Mouse (Mus musculus): ENCODE measurements around the gene Syde2. TPM values are rescaled to one million over a fixed set of nuclear protein-coding genes. Genes with fewer than 3 reads are reported as not detected.

The Syde2 gene
- polyA plus RNA-seq, 1 experiment from 2014 or later: 1.7 TPM

DNA sequence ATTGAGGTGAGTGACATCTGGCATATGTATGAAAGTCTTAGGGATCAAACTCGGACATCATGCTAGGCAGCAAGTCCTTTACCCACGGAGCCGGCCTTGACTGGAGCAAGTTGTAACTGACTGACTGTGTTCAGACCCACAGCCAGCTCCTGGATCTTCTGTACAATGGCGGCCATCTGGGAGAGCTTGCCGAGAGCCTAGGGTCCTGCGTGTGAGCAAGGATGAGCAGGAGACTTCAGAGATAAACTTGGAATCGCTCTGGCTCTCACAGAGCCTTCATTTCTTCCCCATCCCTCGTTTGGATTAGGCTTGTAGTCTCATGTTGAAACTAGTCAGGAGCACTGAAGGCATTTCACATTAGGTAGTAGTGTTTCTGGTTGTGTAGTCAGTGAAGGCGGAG is 34.6 kb downstream of the Syde2 start:
- 92% methylated on average over 9 of the region's 9 CpGs for WGBS
- H3K36me3 ChIP-seq (ENCODE audit: insufficient read depth, low read length): peaks cover 8% of the 10 kb centered on the region; the same call in 1 of the 2 replicates
- no peaks in the 10 kb centered on the region for H3K4me1 ChIP-seq (ENCODE audit: insufficient read depth, low read length)
- no peaks in the 10 kb centered on the region for H3K9me3 ChIP-seq (ENCODE audit: low read length)
- H3K27ac ChIP-seq (ENCODE audit: low read length): no peak overlapping the region
- no peak overlapping the region for H3K4me2 ChIP-seq (replicated peaks; ENCODE audit: low read depth, low read length)
- H3K9ac ChIP-seq (replicated peaks; ENCODE audit: low read length): no peak overlapping the region
- no peaks in the 10 kb centered on the region for H3K27me3 ChIP-seq (ENCODE audit: insufficient read depth, low read length)
- no peak overlapping the region for H3K4me3 ChIP-seq (ENCODE audit: low read length)
- no peak for ATAC-seq (ENCODE audit: low FRiP score, low TSS enrichment)

DNA sequence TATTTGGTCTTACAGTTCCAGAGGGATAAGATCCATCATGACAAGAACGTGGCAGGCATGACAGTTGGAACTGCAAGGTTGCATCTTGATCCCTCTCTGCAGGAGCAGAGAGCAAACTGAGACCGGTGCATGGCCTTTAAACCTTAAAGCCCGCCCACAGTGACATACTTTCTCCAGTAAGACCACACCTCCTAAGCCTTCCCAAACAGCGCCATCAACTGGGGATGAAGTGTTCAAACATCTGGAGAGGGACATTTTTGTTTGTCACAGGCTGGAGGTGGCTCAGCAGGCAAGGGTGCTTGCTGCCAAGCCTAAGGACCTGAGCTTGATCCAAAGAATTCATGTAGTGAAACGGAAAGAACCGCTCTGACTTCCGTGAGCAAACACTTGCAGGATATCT is 37.1 kb downstream of the Syde2 start:
- H3K9ac ChIP-seq (replicated peaks; ENCODE audit: low read length): no peak overlapping the region
- no peak overlapping the region for H3K27ac ChIP-seq (ENCODE audit: low read length)
- no peaks in the 10 kb centered on the region for H3K4me1 ChIP-seq (ENCODE audit: insufficient read depth, low read length)
- no peaks in the 10 kb centered on the region for H3K27me3 ChIP-seq (ENCODE audit: insufficient read depth, low read length)
- no peak overlapping the region for H3K4me2 ChIP-seq (replicated peaks; ENCODE audit: low read depth, low read length)
- 90% methylated on average over 7 of the region's 7 CpGs for WGBS
- ATAC-seq (ENCODE audit: low FRiP score, low TSS enrichment): no peak
- H3K36me3 ChIP-seq (ENCODE audit: insufficient read depth, low read length): peaks cover 8% of the 10 kb centered on the region; the same call in 1 of the 2 replicates
- H3K9me3 ChIP-seq (ENCODE audit: low read length): no peaks in the 10 kb centered on the region
- no peak overlapping the region for H3K4me3 ChIP-seq (ENCODE audit: low read length)

DNA sequence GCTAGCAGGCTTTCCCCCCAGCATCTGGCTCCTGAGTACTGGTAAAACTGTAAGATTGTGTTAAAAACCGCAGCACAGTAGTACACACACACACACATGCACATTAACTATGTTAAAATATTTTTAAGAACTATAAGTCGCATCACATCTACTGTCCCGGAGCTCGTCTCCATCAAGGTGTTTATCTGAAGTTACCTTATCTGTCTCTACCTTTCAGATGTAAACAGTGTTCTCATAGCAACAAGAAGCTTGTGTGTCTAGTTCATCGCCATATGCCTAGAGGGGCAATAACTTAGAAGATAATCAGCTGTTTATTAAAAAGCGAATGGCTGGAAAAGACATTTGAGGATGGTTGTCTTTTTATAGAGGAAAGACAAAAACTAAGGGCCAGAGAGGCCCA is 37.8 kb downstream of the Syde2 start:
- Histone ChIP-seq H3K4me1 (ENCODE audit: insufficient read depth, low read length) (peaks cover 4% of the 10 kb centered on the region; the same call in 1 of the 2 replicates), H3K9ac (replicated peaks; ENCODE audit: low read length) (no peak overlapping the region), H3K9me3 (ENCODE audit: low read length) (no peaks in the 10 kb centered on the region), H3K36me3 (ENCODE audit: insufficient read depth, low read length) (0 out of 2 replicates have a peak, but pooled peaks cover 5% of the 10 kb centered on the region), H3K27me3 (ENCODE audit: insufficient read depth, low read length) (no peaks in the 10 kb centered on the region), H3K4me3 (ENCODE audit: low read length) (no peak overlapping the region), H3K4me2 (replicated peaks; ENCODE audit: low read depth, low read length) (no peak overlapping the region), H3K27ac (ENCODE audit: low read length) (no peak overlapping the region)
- no peak for ATAC-seq (ENCODE audit: low FRiP score, low TSS enrichment)
- WGBS: 95% methylated on average over 6 of the region's 6 CpGs

DNA sequence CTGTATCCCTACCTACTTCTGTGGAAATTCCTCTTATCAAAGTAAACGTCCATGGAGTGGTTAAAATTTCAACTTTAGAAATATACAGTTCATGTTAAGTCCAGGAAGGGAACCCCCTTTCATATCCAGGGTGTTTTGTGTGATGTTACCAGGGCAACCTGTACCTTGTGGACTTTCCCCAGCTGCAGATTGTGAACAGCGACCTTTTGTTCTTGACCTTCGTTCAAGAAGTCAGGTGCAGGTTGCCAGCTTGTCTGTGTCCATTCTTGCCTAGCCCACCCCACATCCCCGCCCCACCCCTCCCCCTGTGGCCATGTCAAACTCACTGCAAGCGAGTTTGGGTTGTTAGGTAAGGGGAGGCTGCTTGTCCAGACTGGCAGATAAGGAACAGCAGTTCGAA is 39.4 kb downstream of the Syde2 start:
- 0 out of 2 replicates have a peak, but pooled peaks cover 4% of the 10 kb centered on the region for H3K36me3 ChIP-seq (ENCODE audit: insufficient read depth, low read length)
- 46% methylated on average over 6 of the region's 6 CpGs for WGBS
- peaks cover 6% of the 10 kb centered on the region; the same call in 1 of the 2 replicates for H3K4me1 ChIP-seq (ENCODE audit: insufficient read depth, low read length)
- no peak overlapping the region for H3K4me3 ChIP-seq (ENCODE audit: low read length)
- ATAC-seq (ENCODE audit: low FRiP score, low TSS enrichment): 0 out of 2 replicates have a peak, but pooled peaks have one; percentile 19
- H3K4me2 ChIP-seq (replicated peaks; ENCODE audit: low read depth, low read length): no peak overlapping the region
- no peaks in the 10 kb centered on the region for H3K27me3 ChIP-seq (ENCODE audit: insufficient read depth, low read length)
- H3K27ac ChIP-seq (ENCODE audit: low read length): no peak overlapping the region
- H3K9ac ChIP-seq (replicated peaks; ENCODE audit: low read length): no peak overlapping the region
- no peaks in the 10 kb centered on the region for H3K9me3 ChIP-seq (ENCODE audit: low read length)

DNA sequence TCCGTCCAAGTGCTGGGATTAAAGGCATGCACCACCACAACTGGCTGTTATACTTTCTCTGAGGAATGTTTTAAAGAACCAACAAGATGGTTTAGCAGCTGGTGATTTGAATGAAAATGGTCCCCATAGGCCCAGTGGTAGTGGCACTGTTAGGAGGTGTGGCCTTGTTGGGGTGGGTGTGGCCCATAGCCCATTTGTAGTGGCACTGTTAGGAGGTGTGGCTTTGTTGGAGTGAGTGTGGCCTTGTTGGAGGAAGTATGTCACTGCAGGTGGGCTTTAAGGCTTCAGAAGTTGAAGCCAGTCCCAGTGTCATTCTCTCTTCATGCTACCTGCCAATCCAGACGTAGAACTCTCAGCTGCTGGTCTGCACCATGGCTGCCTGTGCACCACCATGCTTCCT is 40.7 kb downstream of the Syde2 start:
- Histone ChIP-seq H3K4me1 (ENCODE audit: insufficient read depth, low read length) (peaks cover 6% of the 10 kb centered on the region; the same call in 1 of the 2 replicates), H3K4me3 (ENCODE audit: low read length) (no peak overlapping the region), H3K27me3 (ENCODE audit: insufficient read depth, low read length) (no peaks in the 10 kb centered on the region), H3K36me3 (ENCODE audit: insufficient read depth, low read length) (no peaks in the 10 kb centered on the region), H3K4me2 (replicated peaks; ENCODE audit: low read depth, low read length) (no peak overlapping the region), H3K9me3 (ENCODE audit: low read length) (0 out of 2 replicates have a peak, but pooled peaks cover 3% of the 10 kb centered on the region), H3K9ac (replicated peaks; ENCODE audit: low read length) (no peak overlapping the region), H3K27ac (ENCODE audit: low read length) (no peak overlapping the region)
- 83% methylated on average over 2 of the region's 2 CpGs for WGBS
- no peak for ATAC-seq (ENCODE audit: low FRiP score, low TSS enrichment)

DNA sequence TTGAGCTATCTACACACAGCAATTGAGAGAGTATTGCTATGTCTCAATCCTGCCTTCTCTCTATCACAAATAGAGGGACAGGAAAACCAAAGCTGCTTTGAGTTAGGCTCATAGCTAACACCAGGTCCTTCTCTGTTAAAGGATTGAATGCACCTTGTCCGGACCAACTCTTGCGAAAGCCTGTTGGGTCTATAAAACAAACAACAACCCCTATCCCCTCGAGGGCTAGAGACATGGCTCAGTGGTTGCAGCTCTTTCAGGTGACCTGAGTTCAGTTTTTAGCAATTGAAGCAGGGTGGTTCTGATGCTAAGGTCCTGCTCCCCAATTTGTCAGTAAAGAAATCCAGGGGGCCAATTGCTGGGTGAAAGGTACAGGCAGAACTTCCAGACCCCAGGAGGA is 41.6 kb downstream of the Syde2 start:
- ATAC-seq (ENCODE audit: low FRiP score, low TSS enrichment): no peak
- 60% methylated on average over 3 of the region's 3 CpGs for WGBS

DNA sequence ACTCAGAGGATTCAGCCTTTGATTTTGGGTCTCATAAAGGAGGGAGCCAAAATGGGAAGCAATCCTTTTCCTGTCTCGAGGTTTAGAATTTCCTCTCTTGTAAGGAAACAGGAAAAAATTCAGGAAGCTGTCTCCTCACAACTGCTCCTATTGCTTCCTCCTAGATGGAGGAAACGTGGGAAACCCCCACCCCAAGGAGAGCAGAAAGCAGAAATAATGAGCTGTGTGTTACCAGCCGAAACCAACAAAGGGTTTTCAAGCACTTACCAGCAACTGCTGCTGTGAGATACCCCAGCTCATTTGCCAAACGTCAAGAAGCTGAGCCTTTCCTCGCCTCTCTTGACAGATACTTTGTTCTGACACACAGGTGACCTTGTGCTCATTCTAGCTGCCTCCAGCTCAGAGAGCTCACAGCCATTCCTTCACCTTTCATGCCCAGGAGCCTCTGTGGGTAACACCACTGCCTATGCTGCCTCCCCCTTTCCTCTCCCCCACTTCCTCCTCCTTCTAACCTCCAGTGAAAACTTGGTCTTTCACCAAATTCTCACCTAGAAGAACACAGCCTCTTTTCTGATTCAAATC is 42.7 kb downstream of the Syde2 start:
- H3K4me2 ChIP-seq (replicated peaks; ENCODE audit: low read depth, low read length): no peak overlapping the region
- H3K4me1 ChIP-seq (ENCODE audit: insufficient read depth, low read length): peaks cover 6% of the 10 kb centered on the region; the same call in 1 of the 2 replicates
- no peak overlapping the region for H3K27ac ChIP-seq (ENCODE audit: low read length)
- no peaks in the 10 kb centered on the region for H3K27me3 ChIP-seq (ENCODE audit: insufficient read depth, low read length)
- H3K9me3 ChIP-seq (ENCODE audit: low read length): 0 out of 2 replicates have a peak, but pooled peaks cover 3% of the 10 kb centered on the region
- ATAC-seq (ENCODE audit: low FRiP score, low TSS enrichment): no peak
- no peaks in the 10 kb centered on the region for H3K36me3 ChIP-seq (ENCODE audit: insufficient read depth, low read length)
- WGBS: 22% methylated on average over 5 of the region's 5 CpGs
- H3K4me3 ChIP-seq (ENCODE audit: low read length): no peak overlapping the region
- no peak overlapping the region for H3K9ac ChIP-seq (replicated peaks; ENCODE audit: low read length)

More for the DNA sequence above, 41.6 kb downstream of the Syde2 start:
- Histone ChIP-seq H3K9me3 (ENCODE audit: low read length) (0 out of 2 replicates have a peak, but pooled peaks cover 3% of the 10 kb centered on the region), H3K36me3 (ENCODE audit: insufficient read depth, low read length) (no peaks in the 10 kb centered on the region), H3K4me1 (ENCODE audit: insufficient read depth, low read length) (peaks cover 6% of the 10 kb centered on the region; the same call in 1 of the 2 replicates), H3K9ac (replicated peaks; ENCODE audit: low read length) (no peak overlapping the region), H3K27ac (ENCODE audit: low read length) (no peak overlapping the region), H3K4me2 (replicated peaks; ENCODE audit: low read depth, low read length) (no peak overlapping the region), H3K27me3 (ENCODE audit: insufficient read depth, low read length) (no peaks in the 10 kb centered on the region), H3K4me3 (ENCODE audit: low read length) (no peak overlapping the region)

DNA sequence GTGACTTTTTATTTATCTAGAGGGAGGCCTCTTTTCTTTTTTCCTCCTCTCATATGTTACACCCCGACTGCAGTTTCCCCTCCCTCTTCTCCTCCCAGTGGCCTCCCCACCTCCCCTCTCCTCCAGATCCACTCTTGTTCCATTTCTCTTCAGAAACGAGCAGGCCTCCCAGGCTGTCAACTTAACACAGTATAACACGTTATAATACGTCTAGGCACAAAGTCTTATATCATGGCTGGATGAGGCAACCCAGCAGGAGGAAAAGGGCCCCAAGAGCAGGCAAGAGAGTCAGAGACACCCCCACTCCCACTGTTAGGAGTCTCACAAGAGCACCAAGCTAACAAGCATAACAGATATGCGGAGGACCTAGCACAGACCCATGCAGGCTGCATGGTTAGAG is 45.3 kb downstream of the Syde2 start:
- Histone ChIP-seq H3K4me3 (ENCODE audit: low read length) (no peak overlapping the region), H3K27ac (ENCODE audit: low read length) (no peak overlapping the region), H3K9ac (replicated peaks; ENCODE audit: low read length) (no peak overlapping the region), H3K4me1 (ENCODE audit: insufficient read depth, low read length) (peaks cover 10% of the 10 kb centered on the region), H3K4me2 (replicated peaks; ENCODE audit: low read depth, low read length) (no peak overlapping the region), H3K27me3 (ENCODE audit: insufficient read depth, low read length) (no peaks in the 10 kb centered on the region), H3K9me3 (ENCODE audit: low read length) (0 out of 2 replicates have a peak, but pooled peaks cover 3% of the 10 kb centered on the region), H3K36me3 (ENCODE audit: insufficient read depth, low read length) (no peaks in the 10 kb centered on the region)
- ATAC-seq (ENCODE audit: low FRiP score, low TSS enrichment): no peak
- 81% methylated on average over 5 of the region's 5 CpGs for WGBS

DNA sequence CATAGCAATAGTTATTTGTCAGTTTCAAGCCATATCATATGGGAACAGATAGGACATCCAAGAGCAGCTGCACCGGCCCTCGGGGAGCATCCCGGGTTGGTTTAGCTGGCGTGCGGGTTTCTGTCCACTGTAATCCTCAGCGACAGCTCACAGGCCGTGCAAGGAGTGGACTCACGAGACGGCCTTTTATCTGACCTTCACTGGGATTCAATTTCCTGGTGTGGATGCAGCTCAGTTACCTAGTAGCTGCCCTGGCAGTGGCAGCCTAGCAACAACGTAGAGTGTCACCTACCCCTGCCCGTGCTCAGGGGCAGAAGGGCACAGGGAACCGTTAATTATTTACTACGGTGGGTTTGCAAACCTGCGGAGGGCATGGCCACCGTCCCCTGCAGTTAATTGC is 50.2 kb downstream of the Syde2 start:
- H3K4me1 ChIP-seq (ENCODE audit: insufficient read depth, low read length): peaks cover 16% of the 10 kb centered on the region; the same call in 1 of the 2 replicates
- no peak overlapping the region for H3K4me3 ChIP-seq (ENCODE audit: low read length)
- WGBS: 23% methylated on average over 15 of the region's 15 CpGs
- H3K27ac ChIP-seq (ENCODE audit: low read length): peak overlapping the region; percentile 39; the same call in 1 of the 2 replicates
- H3K9me3 ChIP-seq (ENCODE audit: low read length): 0 out of 2 replicates have a peak, but pooled peaks cover 3% of the 10 kb centered on the region
- H3K27me3 ChIP-seq (ENCODE audit: insufficient read depth, low read length): no peaks in the 10 kb centered on the region
- H3K9ac ChIP-seq (replicated peaks; ENCODE audit: low read length): 0 out of 2 replicates have a peak overlapping the region, but pooled peaks have one; percentile 12
- H3K4me2 ChIP-seq (replicated peaks; ENCODE audit: low read depth, low read length): peak overlapping the region; percentile 22
- H3K36me3 ChIP-seq (ENCODE audit: insufficient read depth, low read length): no peaks in the 10 kb centered on the region
- peak; percentile 90 for ATAC-seq (ENCODE audit: low FRiP score, low TSS enrichment)

Measured in kidney, embryonic 16.5 days (tissue).